Comparison of ENCODE assay signal across 8 mouse cellular contexts in the genomic region with DNA sequence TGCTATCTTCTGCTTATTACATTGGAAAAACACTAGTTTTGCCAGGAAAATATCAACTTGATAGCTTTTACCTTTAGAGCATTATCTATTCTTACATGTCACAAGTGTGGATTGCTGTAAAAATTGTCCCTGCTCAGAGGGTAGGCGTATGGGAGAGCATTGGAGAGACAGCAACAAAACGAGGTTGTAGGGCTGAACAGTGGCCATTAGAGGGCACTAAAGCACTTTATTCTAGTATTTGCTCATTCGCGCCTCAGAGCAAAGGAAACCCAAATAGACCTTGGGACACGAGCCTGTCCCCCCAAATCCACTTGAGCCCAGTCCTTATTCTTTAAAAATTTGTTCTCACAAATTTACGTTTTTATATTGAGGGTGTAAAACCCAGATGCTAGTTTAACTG. TPM values are rescaled to one million over a fixed set of nuclear protein-coding genes. Genes with fewer than 3 reads are reported as not detected.
DNase-seq lines count a peak whose midpoint lies in the region; ATAC-seq and TF ChIP-seq lines count a peak whose summit lies in the region.

No protein-coding gene starts in this region.

- peak; percentile 79 for TF ChIP-seq CTCF in gastrocnemius, adult 2 months (IDR thresholded peaks at IDR 0.05)
- TF ChIP-seq CTCF in lung, adult 2 months (IDR thresholded peaks at IDR 0.05; ENCODE audit: insufficient read depth, low read length): peak; percentile 44

- H3K4me1 ChIP-seq in lung, adult 2 months (ENCODE audit: control insufficient read depth, insufficient read depth, low read length): peaks cover 2% of the 10 kb centered on the region

- no peak overlapping the region for H3K27ac ChIP-seq in gastrocnemius, adult 2 months

- no peak overlapping the region for H3K4me3 ChIP-seq in gastrocnemius, adult 2 months
- no peak overlapping the region for H3K4me3 ChIP-seq in lung, adult 2 months (replicated peaks; ENCODE audit: extremely low read depth, low read depth, low read length)

- peak; percentile 89 for ATAC-seq in granulocyte monocyte progenitor cell, adult 5-6 weeks (replicated peaks; ENCODE audit: poor library complexity, severe bottlenecking)

- intact Hi-C loops in gastrocnemius, adult 2 months (cut with DNase I): no loop called here
- intact Hi-C loops in gastrocnemius, postnatal 36 days (cut with DNase I): no loop called here

- 9% methylated on average over 6 of the region's 6 CpGs for WGBS in lung, adult 2 months

- no peak for TF ChIP-seq POLR2A in lung, adult 2 months (IDR thresholded peaks at IDR 0.05; ENCODE audit: borderline replicate concordance, extremely low read depth, low read depth, low read length)

- DNase-seq in gastrocnemius, adult 2 months: peak; percentile 25
- no peak for DNase-seq in gastrocnemius, postnatal 36 days
- peak; percentile 9 for DNase-seq in WW6 (ENCODE audit: low read depth, low spot score)
- peak; percentile 72 to 78 for DNase-seq in cerebellum, postnatal 14 days
- peak; percentile 64 for DNase-seq in layer of hippocampus, adult 11-12 months (ENCODE audit: low spot score)
- no peak for DNase-seq in lung, adult 2 months
- DNase-seq in right cerebral cortex, adult 18-20 months: peak; percentile 62

RNA-seq across cellular contexts. Expression of a gene that starts 0.9 kb away (rescaled TPM):
- total RNA-seq in gastrocnemius, adult 2 months (2021): not detected
- not detected for total RNA-seq in gastrocnemius, postnatal 36 days (2021)
- total RNA-seq in granulocyte monocyte progenitor cell, adult 5-6 weeks (2014; fragmentation: Nextera tagmentation): not detected in 2 replicates
- not detected in 2 replicates for total RNA-seq in granulocyte monocyte progenitor cell, adult 5-6 weeks (2017)
- polyA plus RNA-seq in lung, adult 2 months (2012; rRNA removed): not detected in 2 replicates

Comparison
In these comparisons a context has a peak if more than half of its experiments do, and no peak if none do; other contexts are left out.
1. DNase-seq: peak in gastrocnemius, adult 2 months (single experiment), WW6 (single experiment), cerebellum, postnatal 14 days (2 of 2), layer of hippocampus, adult 11-12 months (single experiment) and right cerebral cortex, adult 18-20 months (single experiment); none in gastrocnemius, postnatal 36 days (0 of 2) and lung, adult 2 months (single experiment).